Mouse (Mus musculus) neural tube, embryonic 15.5 days (tissue): ENCODE measurements around the gene Lcn3. TPM values are rescaled to one million over a fixed set of nuclear protein-coding genes. Genes with fewer than 3 reads are reported as not detected.
"Not testable (repeated sequence)": the region's sequence is repeated elsewhere in the genome, so short reads cannot be mapped to it uniquely, and the experiment has no call there.

ENCODE experiments used
- ATAC-seq: fragments of 200-750 bp; cut with Nextera tagmentation; 2 replicates; pipeline ENCODE4 v1.8.0; 2017; ENCODE audit warnings: mild to moderate bottlenecking, moderate TSS enrichment, moderate library complexity; ENCODE audit not compliant: low FRiP score
- H3K27ac ChIP-seq: fragments of 300-500 bp; sonication (generic); replicated peaks from 2 replicates; pipeline ENCODE4 v1.5.1; 2015; ENCODE audit warnings: mild to moderate bottlenecking, inconsistent platforms
- H3K27me3 ChIP-seq: fragments of 300-500 bp; sonication (generic); replicated peaks from 2 replicates; pipeline ENCODE4 v1.6.1; 2015; ENCODE audit warnings: inconsistent platforms
- H3K36me3 ChIP-seq: fragments of 300-500 bp; sonication (generic); 2 replicates; pipeline ENCODE4 v1.6.1; 2015; ENCODE audit warnings: inconsistent platforms
- H3K4me1 ChIP-seq: fragments of 300-500 bp; sonication (generic); 2 replicates; pipeline ENCODE4 v1.6.1; 2015; ENCODE audit warnings: inconsistent platforms
- H3K4me2 ChIP-seq: fragments of 300-500 bp; sonication (generic); 2 replicates; pipeline ENCODE4 v1.6.1; 2015; ENCODE audit warnings: inconsistent platforms, mild to moderate bottlenecking, moderate library complexity
- H3K4me3 ChIP-seq: fragments of 300-500 bp; sonication (generic); replicated peaks from 2 replicates; pipeline ENCODE4 v1.5.1; 2015; ENCODE audit warnings: mild to moderate bottlenecking, inconsistent platforms
- H3K9ac ChIP-seq: fragments of 300-500 bp; sonication (generic); replicated peaks from 2 replicates; pipeline ENCODE4 v1.6.1; 2015; ENCODE audit warnings: mild to moderate bottlenecking, inconsistent platforms
- H3K9me3 ChIP-seq: fragments of 300-500 bp; sonication (generic); replicated peaks from 2 replicates; pipeline ENCODE4 v1.6.1; 2016; ENCODE audit warnings: inconsistent platforms
- WGBS: fragments of 180-500 bp; shearing (Covaris S2); methylation state at CpG from one replicate; pipeline ENCODE4 v1.1.7; 2015; ENCODE audit warnings: mixed read lengths; 5-methylcytosine and 5-hydroxymethylcytosine counted together
- polyA plus RNA-seq: library from polyadenylated mRNA; unstranded; fragments of >200 nt; fragmentation: Nextera tagmentation; extraction: Ambion mirVana; gene quantifications from 2 replicates; pipeline ENCODE4 v1.2.1, GENCODE M21; 2015

The Lcn3 gene
- polyA plus RNA-seq, result not detected in 2 replicates

DNA sequence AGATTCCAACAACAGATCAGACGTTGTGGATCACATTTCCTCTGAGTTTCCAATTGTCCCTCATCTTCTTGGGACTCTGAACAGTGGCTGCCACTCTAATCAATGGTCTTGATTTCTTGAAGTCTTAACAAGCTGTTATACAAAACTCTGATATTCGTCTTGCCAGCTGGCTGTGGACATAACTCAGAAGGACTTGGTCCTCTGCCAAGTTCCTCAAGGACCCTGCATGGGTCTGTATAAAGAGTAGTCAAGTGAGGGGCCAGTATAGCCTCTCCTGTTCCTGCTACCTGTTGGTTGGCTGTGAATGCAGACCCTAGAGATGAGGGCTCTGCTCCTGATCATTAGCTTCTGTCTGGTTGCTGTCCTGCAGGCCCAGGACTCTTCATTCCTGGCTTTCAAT lies at the start of gene Lcn3:
Gene Lcn3 (plus strand): TSS at position 301 of the 400 bp plus-strand sequence.
- 66% methylated on average over 2 of the region's 2 CpGs for WGBS
- H3K27me3 ChIP-seq, result no peaks in the 10 kb centered on the region
- H3K9me3 ChIP-seq, result no peaks in the 10 kb centered on the region
- H3K27ac ChIP-seq, result no peak within 1 kb of the TSS
- no peak within 1 kb of the TSS for H3K4me2 ChIP-seq
- ATAC-seq, result no peak
- no peaks in the 10 kb centered on the region for H3K36me3 ChIP-seq
- H3K4me1 ChIP-seq, result no peaks in the 10 kb centered on the region
- H3K9ac ChIP-seq, result no peak within 1 kb of the TSS
- H3K4me3 ChIP-seq, result no peak within 1 kb of the TSS

DNA sequence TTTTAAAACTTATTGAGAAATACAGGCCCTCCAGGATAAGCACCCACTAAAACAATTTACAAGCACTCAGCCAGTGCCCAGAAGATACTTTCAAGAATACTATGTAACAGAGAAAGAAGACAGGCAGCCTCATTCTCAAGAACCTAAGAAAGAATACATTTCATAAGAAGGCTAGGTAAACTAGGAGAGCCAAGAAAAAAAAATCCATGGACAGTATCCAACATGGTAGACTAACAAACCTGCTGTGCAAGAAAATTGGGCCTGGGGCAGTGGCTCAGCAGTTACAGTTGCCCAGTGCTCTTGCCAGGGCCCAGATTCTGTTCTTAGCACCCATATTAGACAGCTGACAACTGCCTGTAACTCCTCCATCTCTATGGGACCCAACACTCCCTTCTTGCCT lies 48.1 kb upstream of the Lcn3 start:
- Histone ChIP-seq H3K27me3 (no peaks in the 10 kb centered on the region), H3K36me3 (no peaks in the 10 kb centered on the region), H3K4me3 (no peak overlapping the region), H3K9ac (no peak overlapping the region), H3K9me3 (no peaks in the 10 kb centered on the region), H3K4me1 (no peaks in the 10 kb centered on the region), H3K4me2 (no peak overlapping the region), H3K27ac (no peak overlapping the region)
- no peak for ATAC-seq

GRCm38 (mm10) chr2:25733199-25733930 lies 32.0 kb upstream of the Lcn3 start:
- H3K4me2 ChIP-seq, result no peak overlapping the region
- no peak for ATAC-seq
- H3K27ac ChIP-seq, result no peak overlapping the region
- no peak overlapping the region for H3K9ac ChIP-seq
- no peak overlapping the region for H3K4me3 ChIP-seq
- H3K9me3 ChIP-seq, result no peaks in the 10 kb centered on the region
- 0 out of 2 replicates have a peak, but pooled peaks cover 5% of the 10 kb centered on the region for H3K27me3 ChIP-seq
- H3K4me1 ChIP-seq, result no peaks in the 10 kb centered on the region
- H3K36me3 ChIP-seq, result no peaks in the 10 kb centered on the region
- 60% methylated on average over 2 of the region's 2 CpGs for WGBS

GRCm38 (mm10) chr2:25736709-25737108 lies 28.7 kb upstream of the Lcn3 start, which contains the start of gene Obp2b:
Gene Obp2b, plus strand, starts transcription at chr2:25737009.
- not testable (repeated sequence) for ATAC-seq, H3K4me1 ChIP-seq, H3K9me3 ChIP-seq, H3K27me3 ChIP-seq, H3K4me2 ChIP-seq, H3K9ac ChIP-seq, H3K4me3 ChIP-seq, H3K36me3 ChIP-seq, H3K27ac ChIP-seq
- WGBS, result 81% methylated on average over 3 of the region's 3 CpGs

DNA sequence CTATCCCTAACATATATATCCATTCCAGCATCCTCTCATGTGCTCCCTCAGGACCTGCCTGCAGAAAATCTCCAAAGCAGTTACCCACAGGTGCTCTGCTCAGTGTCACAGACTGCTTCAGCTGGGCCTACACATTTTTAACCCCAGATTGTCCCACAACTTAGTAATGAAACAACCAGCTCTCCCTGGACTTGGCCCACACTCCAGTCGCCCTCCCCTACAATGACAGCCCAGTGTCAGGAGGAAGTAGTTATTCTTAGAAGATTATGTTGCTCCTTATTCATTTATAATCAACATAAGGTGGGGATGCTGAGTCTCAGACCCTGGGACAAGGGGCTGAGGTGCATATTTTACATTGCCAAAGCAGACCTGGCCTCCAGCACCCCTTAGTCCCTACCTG lies 23.7 kb upstream of the Lcn3 start:
- Histone ChIP-seq H3K9ac (no peak overlapping the region), H3K4me2 (no peak overlapping the region), H3K27me3 (no peaks in the 10 kb centered on the region), H3K4me3 (no peak overlapping the region), H3K27ac (no peak overlapping the region), H3K36me3 (no peaks in the 10 kb centered on the region), H3K9me3 (no peaks in the 10 kb centered on the region), H3K4me1 (no peaks in the 10 kb centered on the region)
- no peak for ATAC-seq
- 71% methylated on average over 1 of the region's 1 CpGs for WGBS

DNA sequence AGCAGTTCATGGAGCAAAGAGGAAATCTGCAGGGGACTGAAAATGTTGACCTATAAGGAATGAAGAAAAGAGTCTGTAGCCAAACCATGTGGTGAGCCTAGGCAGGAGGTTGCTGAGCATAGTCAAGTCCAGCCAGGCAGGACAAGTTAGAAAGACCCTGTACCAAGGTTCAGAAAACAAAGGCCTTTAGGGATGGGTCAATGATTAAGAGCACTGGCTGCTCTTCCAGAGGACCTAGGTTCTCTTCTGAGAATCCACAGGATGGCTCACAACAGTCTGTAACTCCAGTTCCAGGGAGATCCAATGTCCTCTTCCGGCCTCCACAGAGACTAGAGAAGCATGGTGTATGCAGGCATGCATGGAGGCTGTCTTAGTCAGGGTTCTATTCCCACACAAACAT lies 11.2 kb upstream of the Lcn3 start:
- ATAC-seq, result no peak
- Histone ChIP-seq H3K4me3 (no peak overlapping the region), H3K27me3 (no peaks in the 10 kb centered on the region), H3K27ac (no peak overlapping the region), H3K9me3 (no peaks in the 10 kb centered on the region), H3K4me1 (no peaks in the 10 kb centered on the region), H3K4me2 (no peak overlapping the region), H3K9ac (no peak overlapping the region), H3K36me3 (no peaks in the 10 kb centered on the region)
- 84% methylated on average over 1 of the region's 1 CpGs for WGBS

GRCm38 (mm10) chr2:25758064-25758625 lies 7.2 kb upstream of the Lcn3 start:
- 60% methylated on average over 4 of the region's 4 CpGs for WGBS
- no peak overlapping the region for H3K4me3 ChIP-seq
- H3K9me3 ChIP-seq, result no peaks in the 10 kb centered on the region
- H3K9ac ChIP-seq, result no peak overlapping the region
- no peak for ATAC-seq
- H3K27me3 ChIP-seq, result no peaks in the 10 kb centered on the region
- no peaks in the 10 kb centered on the region for H3K4me1 ChIP-seq
- H3K27ac ChIP-seq, result no peak overlapping the region
- H3K36me3 ChIP-seq, result no peaks in the 10 kb centered on the region
- H3K4me2 ChIP-seq, result no peak overlapping the region

DNA sequence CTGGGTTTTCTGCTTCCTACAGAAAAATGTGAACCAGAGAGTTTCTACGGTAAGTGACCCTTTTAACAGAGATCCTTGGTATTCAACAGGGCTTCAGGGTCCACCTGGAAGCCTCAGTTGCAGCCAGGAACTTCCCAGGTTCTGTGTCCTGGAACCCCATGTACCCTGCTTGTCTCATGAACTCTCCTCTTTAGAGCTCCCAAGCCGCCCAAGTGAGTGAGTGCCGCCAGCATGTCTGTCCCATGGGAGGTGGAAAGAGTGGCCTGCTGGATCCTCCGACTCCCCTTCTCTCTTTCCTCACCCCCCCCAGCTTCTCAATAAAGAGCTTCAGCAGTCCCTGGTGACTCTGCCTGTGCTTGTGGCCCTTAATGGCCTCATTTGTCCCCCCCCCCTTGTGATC lies 2.4 kb downstream of the Lcn3 start:
- no peak for ATAC-seq
- Histone ChIP-seq H3K4me1 (no peaks in the 10 kb centered on the region), H3K9ac (no peak overlapping the region), H3K36me3 (no peaks in the 10 kb centered on the region), H3K9me3 (no peaks in the 10 kb centered on the region), H3K27me3 (no peaks in the 10 kb centered on the region), H3K4me3 (no peak overlapping the region), H3K4me2 (no peak overlapping the region), H3K27ac (no peak overlapping the region)
- WGBS, result 83% methylated on average over 4 of the region's 4 CpGs

- Histone ChIP-seq H3K27me3 (no peaks in the 10 kb centered on the region), H3K27ac (no peak overlapping the region), H3K4me1 (no peaks in the 10 kb centered on the region), H3K36me3 (no peaks in the 10 kb centered on the region), H3K4me2 (no peak overlapping the region), H3K9me3 (no peaks in the 10 kb centered on the region), H3K9ac (no peak overlapping the region), H3K4me3 (no peak overlapping the region)
- 89% methylated on average over 2 of the region's 2 CpGs for WGBS
- no peak for ATAC-seq
These were observed 8.1 kb downstream of the Lcn3 start for GRCm38 (mm10) chr2:25773507-25773906.

GRCm38 (mm10) chr2:25774640-25775039 lies 9.3 kb downstream of the Lcn3 start:
- H3K4me1 ChIP-seq, result no peaks in the 10 kb centered on the region
- ATAC-seq, result no peak
- WGBS, result 85% methylated on average over 2 of the region's 2 CpGs
- H3K9ac ChIP-seq, result no peak overlapping the region
- H3K4me2 ChIP-seq, result no peak overlapping the region
- H3K4me3 ChIP-seq, result no peak overlapping the region
- no peaks in the 10 kb centered on the region for H3K36me3 ChIP-seq
- H3K9me3 ChIP-seq, result no peaks in the 10 kb centered on the region
- H3K27me3 ChIP-seq, result no peaks in the 10 kb centered on the region
- no peak overlapping the region for H3K27ac ChIP-seq

- Histone ChIP-seq H3K4me2 (no peak overlapping the region), H3K36me3 (no peaks in the 10 kb centered on the region), H3K4me3 (no peak overlapping the region), H3K27ac (no peak overlapping the region), H3K9me3 (no peaks in the 10 kb centered on the region), H3K4me1 (no peaks in the 10 kb centered on the region), H3K9ac (no peak overlapping the region), H3K27me3 (no peaks in the 10 kb centered on the region)
- ATAC-seq, result no peak
- WGBS, result 82% methylated on average over 3 of the region's 3 CpGs
These were observed 10.6 kb downstream of the Lcn3 start for GRCm38 (mm10) chr2:25775991-25776390.

- no peak for ATAC-seq
- no peaks in the 10 kb centered on the region for H3K27me3 ChIP-seq
- H3K4me3 ChIP-seq, result no peak within 1 kb of the TSS
- no peaks in the 10 kb centered on the region for H3K4me1 ChIP-seq
- H3K36me3 ChIP-seq, result no peaks in the 10 kb centered on the region
- H3K9ac ChIP-seq, result no peak within 1 kb of the TSS
- 85% methylated on average over 1 of the region's 1 CpGs for WGBS
- H3K27ac ChIP-seq, result no peak within 1 kb of the TSS
- no peak within 1 kb of the TSS for H3K4me2 ChIP-seq
- H3K9me3 ChIP-seq, result no peaks in the 10 kb centered on the region
These were observed 11.3 kb downstream of the Lcn3 start, which contains the start of gene Lcn11 for GRCm38 (mm10) chr2:25776717-25777116. Gene Lcn11, plus strand, starts transcription at chr2:25777017.
